Mouse (Mus musculus) spleen, adult 2 months (tissue): ENCODE data around the gene Zc3h14.

Experiments
- CTCF ChIP-seq: fragments of 200-500 bp; IDR thresholded peaks from 2 replicates; pipeline ENCODE4 v1.5.1; 2011; ENCODE audit warnings: mild to moderate bottlenecking, inconsistent platforms; ENCODE audit not compliant: insufficient read depth, insufficient read length, insufficient replicate concordance; ENCODE audit errors: extremely low read depth
- POLR2A ChIP-seq: fragments of 200-500 bp; IDR thresholded peaks from 2 replicates; pipeline ENCODE4 v1.6.1; 2011; ENCODE audit warnings: low read depth, low read length, inconsistent platforms

- no peak for TF ChIP-seq POLR2A
- TF ChIP-seq CTCF, result no peak
Observed at GRCm38 (mm10) chr12:98804078-98804748, 57.4 kb downstream of the Zc3h14 start.
